Mouse (Mus musculus) lung, postnatal 0 days (tissue): ENCODE data around the gene Tefm.

ENCODE experiments used
- CTCF ChIP-seq: IDR thresholded peaks from 2 replicates; pipeline ENCODE4 v1.5.1; 2016; ENCODE audit warnings: antibody characterized with exemption, mild to moderate bottlenecking
- EP300 ChIP-seq: IDR thresholded peaks from 2 replicates; pipeline ENCODE4 v1.6.1; 2016; ENCODE audit warnings: antibody characterized with exemption, mild to moderate bottlenecking, control low read depth

- TF ChIP-seq CTCF (no peak), EP300 (no peak)
Observed at GRCm38 (mm10) chr11:80141825-80142521, at the start of gene Tefm.
